Mouse (Mus musculus) thymus, postnatal 10 days (tissue): Measurements from ENCODE around the gene Msx1.

Source experiments
- DNase-seq, 2 experiments: peaks; one replicate each; pipeline ENCODE4 v3.0.0; 2021; ENCODE audit warnings: low spot score in 2 of 2

The Msx1 gene

DNA sequence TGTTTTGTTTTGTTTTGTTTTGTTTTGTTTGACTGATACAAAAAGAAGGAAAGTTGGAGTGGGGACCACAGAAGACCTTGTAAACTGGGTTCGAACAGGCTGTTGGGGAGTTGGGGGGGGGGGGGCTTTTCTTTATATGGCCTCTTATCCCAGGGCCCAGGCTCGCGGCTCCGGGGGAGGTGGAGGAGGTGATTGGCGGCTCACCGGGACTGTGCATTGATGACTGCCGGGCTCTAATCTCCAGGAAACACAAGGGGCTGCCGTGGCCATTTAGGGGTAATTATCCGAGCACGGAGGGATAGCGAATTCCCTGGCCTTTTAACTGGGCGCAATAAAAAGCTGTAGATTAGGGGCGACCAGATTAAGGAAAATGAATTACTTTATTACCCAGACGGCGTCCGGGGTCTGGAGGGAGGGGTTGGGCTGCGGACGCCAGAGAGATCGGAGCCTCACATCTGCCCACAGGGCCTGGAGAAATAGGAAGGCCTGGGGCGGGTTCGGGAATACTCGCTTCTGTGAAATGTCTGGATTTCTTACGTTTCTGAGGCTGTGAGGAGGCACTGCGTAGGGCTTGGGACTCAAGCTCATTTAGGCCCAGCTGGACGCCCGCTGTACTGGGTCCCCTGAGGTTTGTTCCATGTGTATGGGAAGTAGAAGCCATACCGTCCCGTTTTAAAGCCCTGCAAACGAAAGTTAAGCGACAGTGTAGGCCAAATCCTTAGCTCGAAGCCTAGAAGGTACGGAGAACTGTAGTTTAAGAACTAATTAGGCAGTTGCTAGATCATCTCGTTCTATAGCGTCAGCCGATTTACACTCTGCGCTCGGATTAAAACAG lies 1.4 kb upstream of the Msx1 start:
- no peak for DNase-seq

DNA sequence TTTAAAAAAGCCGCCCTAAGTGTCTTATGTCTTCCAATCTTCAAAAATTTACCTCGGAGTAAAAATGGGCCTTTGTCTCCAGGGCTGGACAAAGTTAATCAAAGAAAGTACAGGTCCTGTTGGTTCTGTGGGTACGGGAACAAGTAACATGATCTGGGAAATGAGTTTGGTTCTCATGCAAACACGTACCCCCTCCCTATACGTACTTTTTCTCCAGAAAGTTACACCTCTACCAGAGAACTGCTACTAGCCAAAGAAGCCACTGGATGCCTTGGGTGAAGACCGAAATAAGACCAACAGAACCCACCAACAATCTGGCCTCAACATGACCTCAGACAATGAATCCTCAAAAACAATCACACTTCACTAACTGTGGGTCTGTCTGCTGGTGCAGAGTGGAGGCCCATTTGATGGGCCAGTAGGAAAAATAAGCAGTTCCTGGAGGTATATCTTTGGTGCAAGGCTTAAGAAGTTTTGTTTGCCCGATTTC lies 773 bp upstream of the Msx1 start:
- DNase-seq, result no peak

DNA sequence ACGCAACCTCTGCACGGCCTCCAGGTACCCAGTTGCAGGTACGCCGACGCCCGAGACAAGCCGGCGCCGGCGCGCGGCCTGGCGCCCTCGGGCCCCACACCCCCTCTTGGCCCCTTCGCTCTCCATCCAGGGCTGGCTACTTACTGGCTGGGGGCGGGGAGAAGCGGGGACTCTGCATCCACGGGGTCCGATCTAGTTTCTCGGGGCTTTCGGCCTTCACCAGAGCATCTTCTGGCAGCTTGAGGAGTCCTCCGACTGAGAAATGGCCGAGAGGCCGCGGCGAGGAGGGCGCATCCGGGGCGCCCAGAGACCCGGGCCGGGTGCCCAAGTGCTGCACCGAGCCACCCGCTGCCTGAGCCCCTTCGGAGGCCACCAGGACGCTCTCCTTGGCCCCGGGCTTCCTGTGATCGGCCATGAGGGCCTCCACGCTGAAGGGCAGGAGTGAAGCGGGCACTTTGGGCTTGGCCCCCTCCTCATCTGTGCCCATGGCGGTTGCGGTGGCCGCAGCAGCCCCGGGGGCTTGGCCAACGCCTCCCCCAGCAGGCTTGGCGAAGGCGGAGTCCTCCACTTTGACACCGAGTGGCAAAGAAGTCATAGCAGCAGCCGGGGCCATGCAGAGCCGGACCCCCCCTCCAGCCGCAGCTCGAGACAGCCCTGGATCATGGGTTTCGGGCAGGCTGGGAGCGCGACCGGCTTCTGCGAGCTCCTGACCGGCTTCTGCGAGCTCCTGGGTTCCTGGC lies 492 bp downstream of the Msx1 start:
- no peak for DNase-seq

DNA sequence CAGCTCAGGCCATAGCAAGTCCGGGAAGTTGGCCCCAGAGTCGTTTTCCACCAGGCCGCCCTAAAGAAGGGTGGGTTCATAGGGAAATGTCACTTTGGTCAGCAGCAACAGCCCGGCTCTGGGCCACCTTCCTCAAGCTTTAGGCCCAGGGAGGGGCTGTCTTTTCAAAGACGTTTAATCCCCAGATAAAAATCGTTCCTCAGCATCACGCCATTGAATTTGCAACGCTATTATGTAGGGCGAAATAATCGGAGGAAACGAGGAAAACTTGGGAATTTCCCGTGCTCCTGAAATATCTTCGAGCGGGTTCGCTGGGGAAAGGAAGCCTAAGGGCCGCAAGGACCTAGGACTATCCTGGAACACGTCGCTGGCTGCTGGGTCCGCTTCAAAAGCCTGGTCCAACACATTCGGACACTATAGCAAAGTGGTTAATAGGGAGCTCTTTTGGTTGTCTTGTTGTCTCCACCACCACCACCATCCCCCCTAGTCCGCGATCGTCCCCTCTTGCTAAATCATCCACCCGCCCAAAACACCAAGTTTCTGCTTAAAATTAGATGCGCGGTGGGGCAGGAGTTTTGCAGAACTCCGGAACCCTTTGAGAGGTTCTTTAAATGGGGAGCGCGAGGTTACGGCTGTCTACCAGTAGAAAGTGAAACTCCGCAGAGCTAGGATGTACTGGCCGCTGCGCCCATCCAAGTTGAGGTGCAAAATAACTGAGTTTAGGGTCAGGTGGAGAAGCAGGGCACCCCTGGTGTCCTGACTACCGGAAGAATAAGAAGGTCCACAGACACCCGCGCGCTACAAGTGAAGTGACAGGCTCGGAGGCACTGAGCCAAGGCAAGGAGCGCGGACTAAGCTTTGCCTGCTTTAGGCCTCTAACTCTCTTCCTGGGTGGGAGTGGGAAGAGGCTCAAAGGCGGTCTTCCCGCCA lies 1.3 kb downstream of the Msx1 start:
- DNase-seq, result no peak

DNA sequence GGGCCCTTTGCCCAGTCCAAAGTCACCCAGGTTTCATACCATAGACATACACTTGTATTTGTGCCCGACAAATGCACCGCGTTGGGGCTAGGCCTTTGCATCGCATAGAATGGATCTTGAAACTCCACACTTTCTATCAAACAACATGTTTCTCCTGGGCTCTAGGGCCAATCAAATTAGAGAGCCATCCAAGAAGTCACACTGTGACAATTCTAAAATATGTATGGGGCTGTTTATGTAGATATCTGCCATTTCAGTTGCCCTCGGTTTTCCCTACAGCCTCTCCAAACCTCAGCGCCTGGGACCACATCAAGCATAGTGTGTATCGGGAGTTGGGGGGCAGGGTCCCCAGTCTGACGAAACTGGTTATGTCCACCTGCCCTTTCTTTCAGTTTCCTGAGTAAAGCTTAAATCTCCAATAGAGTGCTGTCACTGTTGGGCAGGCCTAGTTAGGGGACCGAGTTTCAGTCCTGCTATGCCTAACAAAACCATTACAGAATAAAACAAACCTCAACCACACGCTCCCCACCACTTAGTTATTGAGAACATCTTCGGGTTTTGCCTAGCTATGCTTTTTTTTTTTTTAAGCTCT lies 2.2 kb downstream of the Msx1 start:
- no peak for DNase-seq

DNA sequence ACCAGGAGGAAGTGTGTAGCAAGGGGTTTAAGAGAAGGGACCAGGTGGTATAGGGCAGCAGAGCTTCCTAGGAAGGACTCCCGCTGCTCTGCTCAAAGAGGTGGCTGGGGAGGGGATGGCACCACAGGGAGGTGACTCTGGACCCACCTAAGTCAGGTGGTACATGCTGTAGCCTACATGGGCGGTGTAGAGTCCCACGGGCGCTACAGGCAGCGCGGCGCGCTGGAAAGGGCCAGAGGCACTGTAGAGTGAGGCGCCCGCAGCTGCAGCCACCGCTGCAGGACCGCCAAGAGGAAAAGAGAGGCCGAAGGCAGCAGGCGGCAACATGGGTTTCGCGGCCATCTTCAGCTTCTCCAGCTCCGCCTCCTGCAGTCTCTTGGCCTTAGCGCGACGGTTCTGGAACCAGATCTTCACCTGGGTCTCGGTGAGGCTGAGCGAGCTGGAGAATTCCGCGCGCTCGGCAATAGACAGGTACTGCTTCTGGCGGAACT lies 3.2 kb downstream of the Msx1 start:
- DNase-seq, result no peak

DNA sequence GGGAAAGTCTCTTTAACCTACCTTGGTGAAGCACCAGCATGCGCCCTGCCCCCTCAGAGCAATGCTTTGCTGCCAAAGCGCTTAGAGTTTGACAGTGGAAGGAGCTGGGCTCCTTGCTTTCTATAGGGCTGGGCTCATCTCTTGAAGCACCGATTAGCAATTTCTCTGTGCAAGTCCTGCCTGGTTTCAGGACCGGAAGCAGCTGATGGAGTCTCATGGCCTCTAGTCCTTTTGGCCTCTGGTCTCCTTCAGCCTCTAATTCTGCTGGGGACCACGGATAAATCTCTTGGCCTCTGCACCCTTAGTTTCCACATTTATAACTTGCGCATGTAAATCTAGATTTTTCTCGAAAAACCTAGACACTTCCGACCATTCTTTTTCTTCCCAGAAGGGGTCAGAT lies 3.7 kb downstream of the Msx1 start:
- DNase-seq, result no peak

DNA sequence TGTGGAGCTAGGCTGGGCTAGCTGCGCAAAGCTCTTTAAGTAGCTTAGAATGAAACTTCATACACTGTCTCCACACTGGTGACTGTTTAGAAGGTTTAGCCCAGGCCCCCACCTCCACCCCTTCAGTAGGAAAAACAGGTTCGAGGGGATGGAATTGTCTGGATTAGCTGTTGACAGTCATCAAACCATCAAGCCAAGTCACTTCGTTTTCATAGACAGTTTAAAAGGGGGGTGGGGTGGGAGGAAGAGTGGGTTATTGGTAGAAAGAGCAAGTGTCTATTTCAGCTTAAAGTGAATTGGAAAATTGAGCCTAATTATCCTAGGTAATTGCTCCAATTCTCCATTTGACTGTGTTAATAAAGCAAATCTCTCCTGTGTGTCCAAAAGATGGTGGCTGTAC lies 4.4 kb downstream of the Msx1 start:
- no peak for DNase-seq

DNA sequence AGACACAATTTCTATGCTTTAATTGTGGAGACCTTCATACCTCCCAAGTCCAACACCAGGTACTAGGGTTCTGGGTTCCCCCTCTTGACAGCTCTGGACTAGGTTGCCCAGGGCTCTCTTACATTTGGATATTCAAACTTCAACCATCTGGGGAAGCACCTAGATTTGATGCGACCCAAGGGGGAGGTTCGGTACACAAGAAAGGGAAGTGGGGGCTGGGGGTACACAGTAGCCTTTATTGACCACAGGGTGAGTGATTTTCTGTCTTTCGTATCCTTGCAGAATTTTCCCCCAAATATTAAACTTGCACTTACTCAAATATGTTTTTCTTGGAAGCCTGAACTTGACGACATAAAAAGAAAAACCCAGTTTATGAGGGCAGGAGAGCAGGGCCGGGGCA lies 4.8 kb downstream of the Msx1 start:
- no peak for DNase-seq

DNA sequence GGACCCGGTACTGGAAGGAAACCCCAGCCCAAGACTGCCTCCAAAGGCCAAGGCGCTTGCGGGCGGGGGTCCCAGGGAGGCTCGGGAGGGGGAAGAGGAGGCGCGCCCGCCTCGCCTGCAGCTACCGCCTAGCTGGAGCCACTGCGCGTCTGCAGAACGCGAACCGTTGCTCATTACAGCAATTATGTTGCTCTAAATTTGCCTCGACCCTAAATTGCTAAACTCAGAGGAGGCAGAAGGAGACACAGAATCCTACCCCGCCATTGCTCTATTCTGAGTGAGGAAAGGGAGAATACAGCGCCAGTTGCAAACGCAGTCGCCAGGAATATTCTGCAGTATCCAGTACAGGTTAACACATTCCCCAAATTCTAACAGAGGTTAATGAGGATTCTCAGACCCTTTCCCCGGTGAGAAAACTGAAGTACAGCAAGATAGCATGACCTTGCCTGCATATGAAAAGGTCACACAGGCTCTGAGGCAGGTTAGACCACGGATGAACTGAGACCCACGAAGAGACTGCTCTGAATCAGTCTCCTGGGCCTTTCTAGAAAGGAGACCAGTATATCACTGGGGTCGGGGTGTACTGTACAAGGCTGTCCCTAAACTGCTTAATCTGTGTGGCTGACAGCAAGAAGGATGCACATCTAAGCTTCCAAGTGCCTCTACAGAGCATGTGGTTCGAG lies 5.7 kb downstream of the Msx1 start:
- DNase-seq, result no peak

DNA sequence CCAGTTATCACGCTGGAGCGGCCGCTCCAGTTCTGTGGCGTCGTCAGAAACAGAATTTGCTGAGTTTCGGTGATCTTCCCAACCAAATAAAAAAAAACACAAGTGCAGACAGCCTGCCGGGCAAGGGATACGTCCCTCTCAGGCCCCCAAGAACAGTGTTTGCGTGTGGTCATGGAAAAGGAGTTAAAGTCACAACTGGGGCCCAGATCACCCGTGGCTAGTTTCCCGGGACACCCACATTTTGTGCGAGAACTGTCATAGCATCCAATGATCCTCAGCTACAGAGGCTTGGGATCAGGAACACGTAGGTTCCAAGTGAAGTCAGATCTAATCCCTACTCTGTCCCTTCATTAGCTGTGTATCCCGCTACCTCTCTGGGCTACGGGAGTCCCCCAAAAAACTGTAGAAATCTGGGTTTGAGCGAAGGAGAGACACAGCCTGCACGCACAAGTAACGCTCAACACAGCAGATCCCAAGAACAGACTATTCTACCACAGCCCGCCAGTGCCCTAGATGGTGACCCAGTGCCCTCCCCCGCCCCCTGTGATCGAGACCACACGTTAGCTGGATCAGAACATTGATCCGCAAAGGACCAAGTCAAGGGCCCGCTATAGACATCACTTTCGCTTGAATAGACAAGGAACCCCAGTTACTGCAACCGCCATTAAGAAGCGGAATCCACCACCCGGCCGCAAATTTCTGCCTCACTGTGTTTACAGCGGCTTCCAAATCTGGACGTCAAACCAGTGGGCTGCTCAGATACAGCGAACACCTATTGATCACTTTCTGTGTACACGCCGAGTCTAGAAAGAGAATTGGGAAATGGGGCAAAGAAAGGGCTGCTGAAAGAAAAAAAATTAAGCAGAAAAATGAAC lies 6.5 kb downstream of the Msx1 start:
- no peak for DNase-seq

DNA sequence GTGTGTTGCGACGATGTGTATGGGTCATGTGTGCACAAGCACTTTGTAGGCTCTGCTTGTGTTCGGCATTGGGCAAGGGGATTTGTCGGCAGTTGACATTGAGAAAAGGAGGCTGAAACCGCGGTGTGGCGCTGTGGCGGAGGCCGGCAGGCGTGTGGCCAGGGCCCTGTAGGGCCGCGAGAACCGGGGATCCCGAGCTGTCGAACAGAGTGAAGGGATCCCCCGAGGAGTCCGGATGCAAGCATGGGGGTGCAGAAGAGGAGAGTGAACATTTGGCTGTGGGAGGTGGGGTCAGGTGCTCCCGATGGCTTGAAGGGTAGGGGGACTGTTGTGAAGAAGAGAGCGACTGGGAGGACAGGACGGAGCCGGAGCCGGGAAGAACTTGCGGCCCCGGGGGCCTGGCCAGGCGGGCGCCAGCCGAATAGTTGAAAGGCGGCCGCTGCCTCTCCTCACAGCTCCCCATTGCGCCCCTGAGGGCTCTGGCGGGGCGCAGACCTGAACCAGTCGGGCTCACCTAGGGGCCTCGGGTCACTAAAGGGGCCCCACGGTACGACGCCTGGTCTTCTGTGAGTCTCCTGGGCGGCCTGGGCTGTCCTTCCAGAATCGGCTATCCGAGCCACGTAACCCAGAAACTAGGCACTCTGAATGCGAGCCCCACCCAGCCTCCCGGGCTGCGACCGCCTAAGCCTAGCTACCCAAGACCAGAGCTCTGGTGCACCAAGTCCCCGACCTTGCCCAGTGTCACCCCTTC lies 7.3 kb downstream of the Msx1 start:
- no peak for DNase-seq

DNA sequence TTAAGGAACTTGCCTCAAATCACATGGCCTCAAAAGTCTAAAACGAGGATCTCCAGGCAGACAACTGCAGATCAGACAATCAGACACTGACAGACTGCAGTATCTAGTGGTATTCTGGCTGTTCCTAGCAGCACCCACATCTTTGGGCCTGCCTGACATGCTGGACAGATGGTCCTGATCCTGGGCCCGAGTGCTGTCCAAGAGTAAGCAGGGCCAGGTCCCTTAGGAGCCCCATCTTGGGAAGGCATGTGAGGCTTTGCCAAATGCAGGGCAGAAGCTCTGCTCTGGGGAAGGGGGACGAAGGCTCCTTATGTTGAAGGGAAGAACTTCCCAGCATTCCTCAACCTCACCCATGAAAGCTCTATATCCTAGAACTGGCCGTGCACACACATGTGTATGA lies 8.5 kb downstream of the Msx1 start:
- no peak for DNase-seq

DNA sequence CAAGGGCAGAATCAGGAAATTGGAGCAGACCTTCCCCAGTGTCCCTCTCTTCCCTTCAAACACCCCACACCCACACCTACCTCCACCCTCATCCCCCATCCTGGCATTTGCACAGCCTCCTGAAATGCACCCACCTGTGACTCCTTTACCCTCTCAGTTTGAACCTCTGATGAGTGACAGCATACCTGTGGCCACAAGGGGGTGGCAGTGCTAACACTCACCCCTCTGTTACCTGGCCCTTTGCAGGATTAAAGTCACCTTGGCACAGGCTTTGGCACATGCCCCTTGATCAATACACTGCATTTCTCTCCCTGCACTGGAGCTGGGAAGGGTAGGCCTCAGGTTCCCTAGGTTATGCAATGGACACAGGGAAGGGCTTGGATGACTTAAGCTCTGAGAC lies 10.2 kb downstream of the Msx1 start:
- no peak for DNase-seq

DNA sequence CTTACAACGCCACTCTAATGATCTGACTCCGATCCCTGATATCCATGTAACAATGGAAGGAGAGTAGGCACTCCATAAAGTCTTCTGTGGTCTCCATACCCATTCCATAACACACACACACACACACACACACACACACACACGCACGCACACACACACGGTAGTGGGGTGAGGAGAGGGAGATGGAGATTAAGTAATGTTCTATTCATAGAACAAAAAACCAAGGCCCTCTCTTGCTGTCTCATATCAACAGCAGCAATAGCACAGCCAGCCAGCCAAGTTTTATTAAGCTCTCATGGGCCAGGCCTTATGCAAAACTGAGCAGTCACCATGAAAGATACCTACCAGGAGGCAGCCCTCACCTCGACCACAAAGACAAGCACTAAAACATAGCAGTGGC lies 19.1 kb downstream of the Msx1 start:
- DNase-seq, result no peak

DNA sequence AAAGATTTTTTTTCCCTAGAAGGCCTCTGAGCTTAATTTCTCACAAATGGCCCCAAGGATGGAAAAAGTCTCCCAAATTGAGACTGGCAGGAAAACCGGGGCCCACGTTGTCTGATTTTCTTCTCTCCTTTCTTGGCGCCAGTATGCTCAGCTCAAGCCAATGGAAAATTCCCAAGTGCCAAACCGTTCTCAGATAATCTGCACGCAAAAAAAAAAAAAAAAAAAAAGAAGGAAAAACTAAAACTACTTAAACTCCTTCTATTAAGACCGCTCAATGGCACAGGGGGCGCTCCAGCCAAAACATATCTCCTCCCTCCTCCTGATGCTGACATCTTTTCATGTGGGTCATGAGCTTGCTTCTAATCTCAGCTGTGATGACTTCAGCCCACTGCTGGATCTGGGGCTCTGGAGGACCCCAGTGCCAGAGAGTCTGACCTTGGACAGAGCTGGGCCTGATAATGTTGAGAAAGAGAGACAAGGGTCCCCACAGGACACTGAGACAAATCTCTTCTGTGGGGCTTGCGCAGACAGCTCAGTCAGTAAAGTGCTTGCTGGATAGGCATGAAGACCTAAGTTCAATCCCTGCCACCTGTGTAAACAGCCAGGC lies 19.8 kb downstream of the Msx1 start:
- DNase-seq, result no peak

DNA sequence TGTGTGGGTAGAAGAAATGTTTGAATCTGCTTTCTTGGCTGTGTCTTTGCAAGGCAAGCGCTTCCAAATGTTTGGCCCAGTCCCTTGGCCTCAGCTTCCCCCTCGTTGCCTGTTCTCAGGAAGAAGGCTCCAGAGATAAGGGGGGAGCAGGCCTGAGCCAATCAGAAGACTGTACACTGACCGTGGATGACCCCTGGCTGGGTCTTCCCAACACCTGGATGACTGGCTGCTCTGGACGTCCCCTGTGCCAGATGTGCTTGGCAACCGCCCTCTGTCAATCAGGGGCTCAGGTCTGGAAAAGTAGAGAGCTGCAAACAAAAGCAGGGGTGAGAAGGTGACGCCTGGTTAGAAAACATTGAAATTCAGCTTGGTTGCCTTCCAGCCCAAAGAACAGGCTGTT lies 27.1 kb downstream of the Msx1 start:
- no peak for DNase-seq

DNA sequence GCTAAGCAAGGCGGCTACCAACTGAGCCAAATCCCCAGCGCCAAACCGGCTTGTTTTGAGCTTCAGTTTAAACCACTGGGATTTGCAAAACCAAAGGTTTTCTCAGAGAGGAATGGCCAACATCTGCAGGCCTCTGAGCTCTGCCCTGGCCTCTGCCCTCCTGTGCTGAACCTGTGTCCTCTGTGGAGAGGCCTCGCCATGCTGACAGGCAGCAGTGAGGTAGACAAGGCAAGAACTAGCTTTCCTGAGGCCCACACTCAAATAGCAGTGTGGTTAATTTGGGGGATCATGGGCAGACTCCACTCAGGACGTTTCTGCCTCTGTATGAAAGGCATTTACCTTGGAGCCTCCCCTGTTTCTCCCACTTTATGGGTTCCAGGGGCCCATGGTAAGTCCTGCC lies 27.6 kb downstream of the Msx1 start:
- DNase-seq, result no peak

DNA sequence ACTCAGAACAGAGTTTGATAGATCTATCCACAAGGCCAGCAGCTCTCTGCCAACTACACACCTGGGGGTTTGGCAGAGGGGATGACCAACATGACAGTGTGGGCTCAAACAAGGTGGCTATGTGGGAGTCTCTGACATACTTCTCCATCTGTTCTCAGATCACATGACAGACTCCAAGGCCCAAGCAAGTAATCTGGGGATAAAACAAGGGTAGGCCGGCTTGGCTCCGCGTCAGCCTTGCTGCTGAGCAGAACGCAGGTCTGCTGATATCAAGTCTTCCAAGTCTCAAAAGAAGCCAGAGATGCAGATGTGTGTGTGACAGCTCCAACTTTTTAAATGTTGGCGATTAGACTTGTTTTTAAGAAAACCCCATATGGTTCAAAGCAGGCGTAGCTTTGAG lies 28.7 kb downstream of the Msx1 start:
- DNase-seq, result no peak
